Mouse (Mus musculus) intestine, postnatal 0 days (tissue): ENCODE measurements around the gene Mfsd14b. TPM values are rescaled to one million over a fixed set of nuclear protein-coding genes. Genes with fewer than 3 reads are reported as not detected.

Experiments used
- ATAC-seq: fragments of 200-750 bp; cut with Nextera tagmentation; 2 replicates; pipeline ENCODE4 v1.8.0; 2017; ENCODE audit warnings: mild to moderate bottlenecking, moderate TSS enrichment, moderate library complexity
- H3K27ac ChIP-seq: fragments of 300-500 bp; sonication (generic); 2 replicates; pipeline ENCODE4 v1.5.1; 2014; ENCODE audit warnings: mild to moderate bottlenecking, low read depth, low read length, moderate library complexity
- H3K27me3 ChIP-seq: fragments of 300-500 bp; sonication (generic); replicated peaks from 2 replicates; pipeline ENCODE4 v1.6.1; 2014; ENCODE audit warnings: low read length, mixed read lengths; ENCODE audit not compliant: control insufficient read depth, insufficient read depth
- H3K36me3 ChIP-seq: fragments of 300-500 bp; sonication (generic); 2 replicates; pipeline ENCODE4 v1.6.1; 2014; ENCODE audit warnings: mild to moderate bottlenecking, moderate library complexity; ENCODE audit not compliant: control insufficient read depth, insufficient read depth
- H3K4me1 ChIP-seq: fragments of 300-500 bp; sonication (generic); replicated peaks from 2 replicates; pipeline ENCODE4 v1.6.1; 2014; ENCODE audit warnings: antibody characterized with exemption, low read length, mixed read lengths; ENCODE audit not compliant: control insufficient read depth, insufficient read depth
- H3K4me2 ChIP-seq: fragments of 300-500 bp; sonication (generic); replicated peaks from 2 replicates; pipeline ENCODE4 v1.6.1; 2014; ENCODE audit warnings: low read depth, mild to moderate bottlenecking, moderate library complexity
- H3K4me3 ChIP-seq: fragments of 300-500 bp; sonication (generic); 2 replicates; pipeline ENCODE4 v1.5.1; 2014; ENCODE audit warnings: low read depth, low read length
- H3K9ac ChIP-seq: fragments of 300-500 bp; sonication (generic); 2 replicates; pipeline ENCODE4 v1.6.1; 2014; ENCODE audit warnings: mild to moderate bottlenecking, low read depth, low read length
- H3K9me3 ChIP-seq: fragments of 300-500 bp; sonication (generic); 2 replicates; pipeline ENCODE4 v1.6.1; 2016; ENCODE audit warnings: mixed run types; ENCODE audit not compliant: control insufficient read depth
- CTCF ChIP-seq: sonication (generic); IDR thresholded peaks from 2 replicates; pipeline ENCODE4 v1.5.1; 2016; ENCODE audit warnings: low read depth, mild to moderate bottlenecking, control low read depth, antibody characterized with exemption, moderate library complexity
- WGBS: fragments of 180-500 bp; shearing (Covaris S2); extraction: QIAGEN DNeasy Blood & Tissue Kit; methylation state at CpG from one replicate; pipeline ENCODE4 v1.1.7; 2014; 5-methylcytosine and 5-hydroxymethylcytosine counted together
- polyA plus RNA-seq: library from polyadenylated mRNA; unstranded; fragments of >200 nt; fragmentation: Nextera tagmentation; extraction: Ambion mirVana; gene quantifications from 2 replicates; pipeline ENCODE4 v1.2.1, GENCODE M21; 2015

Gene Mfsd14b
- polyA plus RNA-seq, 1 experiment from 2014 or later, result 32.2 TPM

- Histone ChIP-seq H3K27me3 (no peaks in the 10 kb centered on the region), H3K4me2 (no peak within 1 kb of the TSS), H3K27ac (no peak within 1 kb of the TSS), H3K4me3 (no peak within 1 kb of the TSS), H3K9ac (no peak within 1 kb of the TSS), H3K36me3 (no peaks in the 10 kb centered on the region), H3K9me3 (no peaks in the 10 kb centered on the region), H3K4me1 (no peaks in the 10 kb centered on the region)
- no peak for TF ChIP-seq CTCF
- no peak for ATAC-seq
- WGBS, result 87% methylated on average over 9 of the region's 9 CpGs
These were observed 60.1 kb downstream of the Mfsd14b start, which contains the start of gene Prss47 for GRCm38 (mm10) chr13:65052660-65053059. Prss47 (minus strand) TSS chr13:65052760.

- 71% methylated on average over 4 of the region's 4 CpGs for WGBS
These were observed 77.7 kb downstream of the Mfsd14b start for GRCm38 (mm10) chr13:65035057-65035456.

GRCm38 (mm10) chr13:65032758-65033157 is 80.0 kb downstream of the Mfsd14b start, which contains the start of gene Spata31d1c:
Spata31d1c (plus strand) TSS chr13:65033058.
- Histone ChIP-seq H3K9me3 (no peaks in the 10 kb centered on the region), H3K36me3 (no peaks in the 10 kb centered on the region), H3K9ac (no peak within 1 kb of the TSS), H3K27me3 (no peaks in the 10 kb centered on the region), H3K27ac (no peak within 1 kb of the TSS), H3K4me3 (no peak within 1 kb of the TSS), H3K4me1 (no peaks in the 10 kb centered on the region), H3K4me2 (no peak within 1 kb of the TSS)
- TF ChIP-seq CTCF, result no peak
- no peak for ATAC-seq

More at GRCm38 (mm10) chr13:65035057-65035456, 77.7 kb downstream of the Mfsd14b start:
- Histone ChIP-seq H3K27me3 (no peaks in the 10 kb centered on the region), H3K4me2 (no peak overlapping the region), H3K4me3 (no peak overlapping the region), H3K9ac (no peak overlapping the region), H3K9me3 (no peaks in the 10 kb centered on the region), H3K4me1 (no peaks in the 10 kb centered on the region), H3K36me3 (no peaks in the 10 kb centered on the region), H3K27ac (no peak overlapping the region)
- ATAC-seq, result no peak
- peak; percentile 48 for TF ChIP-seq CTCF

Other genes starting within 250 kb of the Mfsd14b start
- gene Cntnap3, start 209.0 kb downstream of the Mfsd14b start, polyA plus RNA-seq, result 0.27 and 0.31 TPM in 2 replicates
- not detected in 2 replicates for gene Spata31, start 195.6 kb downstream of the Mfsd14b start, polyA plus RNA-seq
- gene Spata31d1c, start 79.9 kb downstream of the Mfsd14b start, polyA plus RNA-seq, result not detected in 2 replicates
- gene Prss47, start 60.2 kb downstream of the Mfsd14b start, polyA plus RNA-seq, result not detected in 2 replicates
- gene Olfr465-ps1, start 25.1 kb upstream of the Mfsd14b start, polyA plus RNA-seq, result 0.07 and 0.34 TPM in 2 replicates
- gene Olfr466, start 37.3 kb upstream of the Mfsd14b start, polyA plus RNA-seq, result not detected in 2 replicates
- gene Nlrp4f, start 93.0 kb upstream of the Mfsd14b start, polyA plus RNA-seq, result not detected in 2 replicates
- gene Gm10775, start 146.6 kb upstream of the Mfsd14b start, polyA plus RNA-seq, result not detected in 2 replicates
- 5.4 and 5.6 TPM in 2 replicates for gene Zfp369, start 165.8 kb upstream of the Mfsd14b start, polyA plus RNA-seq